21 mouse cellular contexts compared by ENCODE assay signal in genomic region chr9:98530999-98531398, GRCm38 (mm10). TPM values are rescaled to one million over a fixed set of nuclear protein-coding genes. Genes with fewer than 3 reads are reported as not detected.
"Had no signal": no experiment of that assay in that cellular context is flagged by ENCODE, and none has a peak within 500 bp of the region (broad histone marks: within the 10 kb centered on the region; RNA-seq: fewer than 3 reads in every experiment).

No protein-coding gene starts in this region.

- H3K9me3 ChIP-seq: kidney, embryonic 15.5 days; liver, embryonic 13.5 days; midbrain, embryonic 15.5 days; neural tube, embryonic 12.5 days; neural tube, embryonic 15.5 days had no signal

- H3K4me3 ChIP-seq: kidney, embryonic 15.5 days; liver, embryonic 13.5 days; midbrain, embryonic 12.5 days; midbrain, embryonic 15.5 days; neural tube, embryonic 12.5 days; neural tube, embryonic 15.5 days had no signal

- DNase-seq: kidney, adult 2 months; kidney, postnatal 10 days; kidney, postnatal 36 days; liver, embryonic 13.5 days; lung, adult 2 months; lung, postnatal 14 days; lung, postnatal 4 days; right cerebral cortex, adult 18-20 months; right cerebral cortex, postnatal 14 days; right cerebral cortex, postnatal 4 days; thymus, postnatal 25 days had no signal

- H3K9ac ChIP-seq: kidney, embryonic 15.5 days; liver, embryonic 13.5 days; midbrain, embryonic 12.5 days; midbrain, embryonic 15.5 days; neural tube, embryonic 12.5 days; neural tube, embryonic 15.5 days had no signal

- H3K4me2 ChIP-seq: kidney, embryonic 15.5 days; liver, embryonic 13.5 days; midbrain, embryonic 12.5 days; midbrain, embryonic 15.5 days; neural tube, embryonic 12.5 days; neural tube, embryonic 15.5 days had no signal

- H3K4me1 ChIP-seq: kidney, embryonic 15.5 days; liver, embryonic 13.5 days; midbrain, embryonic 12.5 days; midbrain, embryonic 15.5 days; neural tube, embryonic 12.5 days; neural tube, embryonic 15.5 days had no signal

- H3K36me3 ChIP-seq: kidney, embryonic 15.5 days; liver, embryonic 13.5 days; midbrain, embryonic 12.5 days; midbrain, embryonic 15.5 days; neural tube, embryonic 12.5 days; neural tube, embryonic 15.5 days had no signal

- H3K27ac ChIP-seq: kidney, embryonic 15.5 days; liver, embryonic 13.5 days; midbrain, embryonic 12.5 days; midbrain, embryonic 15.5 days; neural tube, embryonic 12.5 days; neural tube, embryonic 15.5 days; stomach, postnatal 0 days had no signal

- ATAC-seq: midbrain, embryonic 15.5 days had no signal

- H3K27me3 ChIP-seq: kidney, embryonic 15.5 days; liver, embryonic 13.5 days; midbrain, embryonic 15.5 days; neural tube, embryonic 12.5 days; neural tube, embryonic 15.5 days had no signal

RNA-seq across cellular contexts. Expression of gene Rbp2, which starts 45.1 kb away (rescaled TPM):
- total RNA-seq: layer of hippocampus, postnatal 14 days; left cerebral cortex, postnatal 36 days; liver, adult 2 months; megakaryocyte, adult 5-6 weeks had no signal
- polyA plus RNA-seq: kidney, adult 2 months; liver, adult 2 months had no signal
